Mouse (Mus musculus) hindbrain, embryonic 11.5 days (tissue): ENCODE measurements around the gene Klf13. TPM values are rescaled to one million over a fixed set of nuclear protein-coding genes. Genes with fewer than 3 reads are reported as not detected.

Experiments used
- ATAC-seq: fragments of 200-750 bp; cut with Nextera tagmentation; 2 replicates; pipeline ENCODE4 v1.8.0; 2017; ENCODE audit warnings: mild to moderate bottlenecking, moderate TSS enrichment, moderate library complexity; ENCODE audit not compliant: low FRiP score
- DNase-seq: peaks from one replicate; pipeline ENCODE4 v3.0.0-alpha.2; 2015; ENCODE audit warnings: low spot score
- H3K27ac ChIP-seq: fragments of 300-500 bp; sonication (generic); 2 replicates; pipeline ENCODE4 v1.5.1; 2014; ENCODE audit warnings: mild to moderate bottlenecking, low read depth, low read length
- H3K27me3 ChIP-seq: fragments of 300-500 bp; sonication (generic); 2 replicates; pipeline ENCODE4 v1.6.1; 2014; ENCODE audit warnings: mild to moderate bottlenecking, low read length, moderate library complexity, mixed read lengths; ENCODE audit not compliant: control insufficient read depth, insufficient read depth
- H3K36me3 ChIP-seq: fragments of 300-500 bp; sonication (generic); 2 replicates; pipeline ENCODE4 v1.6.1; 2014; ENCODE audit warnings: mild to moderate bottlenecking, low read length, moderate library complexity, mixed read lengths; ENCODE audit not compliant: control insufficient read depth, insufficient read depth
- H3K4me1 ChIP-seq: fragments of 300-500 bp; sonication (generic); replicated peaks from 2 replicates; pipeline ENCODE4 v1.6.1; 2014; ENCODE audit warnings: low read length, mixed read lengths; ENCODE audit not compliant: control insufficient read depth, insufficient read depth
- H3K4me2 ChIP-seq: fragments of 300-500 bp; sonication (generic); replicated peaks from 2 replicates; pipeline ENCODE4 v1.6.1; 2014; ENCODE audit warnings: mild to moderate bottlenecking, low read depth, low read length
- H3K4me3 ChIP-seq: fragments of 300-500 bp; sonication (generic); 2 replicates; pipeline ENCODE4 v1.5.1; 2014; ENCODE audit warnings: low read depth, low read length
- H3K9ac ChIP-seq: fragments of 300-500 bp; sonication (generic); 2 replicates; pipeline ENCODE4 v1.6.1; 2014; ENCODE audit warnings: low read depth, low read length
- H3K9me3 ChIP-seq: fragments of 300-500 bp; sonication (generic); 2 replicates; pipeline ENCODE4 v1.6.1; 2016; ENCODE audit warnings: low read length; ENCODE audit not compliant: control insufficient read depth
- WGBS: fragments of 180-500 bp; shearing (Covaris S2); extraction: QIAGEN DNeasy Blood & Tissue Kit; methylation state at CpG from one replicate; pipeline ENCODE4 v1.1.7; 2014; 5-methylcytosine and 5-hydroxymethylcytosine counted together
- polyA plus RNA-seq: library from polyadenylated mRNA; unstranded; fragments of >200 nt; fragmentation: Nextera tagmentation; extraction: Ambion mirVana; gene quantifications from 2 replicates; pipeline ENCODE4 v1.2.1, GENCODE M21; 2014

The Klf13 gene
- polyA plus RNA-seq, 1 experiment from 2014 or later: 35.4 TPM

GRCm38 (mm10) chr7:63940321-63940720 lies 1.6 kb upstream of the Klf13 start:
- WGBS: 91% methylated on average over 5 of the region's 5 CpGs
- H3K4me3 ChIP-seq: no peak overlapping the region
- no peaks in the 10 kb centered on the region; the same call in 1 of the 2 replicates for H3K27me3 ChIP-seq
- H3K9ac ChIP-seq: no peak overlapping the region
- H3K4me1 ChIP-seq: peaks cover 5% of the 10 kb centered on the region
- ATAC-seq (no peak), DNase-seq (no peak)
- H3K27ac ChIP-seq: no peak overlapping the region
- no peaks in the 10 kb centered on the region for H3K9me3 ChIP-seq
- H3K36me3 ChIP-seq: no peaks in the 10 kb centered on the region
- no peak overlapping the region for H3K4me2 ChIP-seq

- Histone ChIP-seq H3K9ac (peak overlapping the region; percentile 74), H3K4me3 (peak overlapping the region; percentile 95), H3K4me2 (peak overlapping the region; percentile 89), H3K27me3 (no peaks in the 10 kb centered on the region; the same call in 1 of the 2 replicates), H3K36me3 (no peaks in the 10 kb centered on the region), H3K4me1 (peaks cover 5% of the 10 kb centered on the region), H3K27ac (peak overlapping the region; percentile 93), H3K9me3 (no peaks in the 10 kb centered on the region)
- under 1% methylated on average over 38 of the region's 39 CpGs for WGBS
- no peak for DNase-seq
- peak; percentile 61 for ATAC-seq
Measured at GRCm38 (mm10) chr7:63939397-63939951, 759 bp upstream of the Klf13 start.

- Histone ChIP-seq H3K4me2 (peak overlapping the region; percentile 88), H3K4me1 (peaks cover 5% of the 10 kb centered on the region), H3K27ac (peak overlapping the region; percentile 91), H3K36me3 (no peaks in the 10 kb centered on the region), H3K9me3 (no peaks in the 10 kb centered on the region), H3K4me3 (peak overlapping the region; percentile 95), H3K9ac (peak overlapping the region; percentile 97), H3K27me3 (no peaks in the 10 kb centered on the region; the same call in 1 of the 2 replicates)
- under 1% methylated on average over 86 of the region's 121 CpGs for WGBS
- DNase-seq: no peak
- ATAC-seq: peak; percentile 20; the same call in 1 of the 2 replicates
Measured at GRCm38 (mm10) chr7:63938066-63938913, 425 bp downstream of the Klf13 start.

- under 1% methylated on average over 67 of the region's 88 CpGs for WGBS
Measured at GRCm38 (mm10) chr7:63937236-63938065, 1.3 kb downstream of the Klf13 start.

GRCm38 (mm10) chr7:63936986-63937235 lies 1.8 kb downstream of the Klf13 start:
- no peak for ATAC-seq
- H3K9ac ChIP-seq: peak overlapping the region; percentile 97
- H3K4me1 ChIP-seq: peaks cover 5% of the 10 kb centered on the region
- H3K27ac ChIP-seq: peak overlapping the region; percentile 91
- DNase-seq: no peak
- no peaks in the 10 kb centered on the region for H3K36me3 ChIP-seq
- H3K4me3 ChIP-seq: peak overlapping the region; percentile 95
- peak overlapping the region; percentile 88 for H3K4me2 ChIP-seq
- H3K27me3 ChIP-seq: no peaks in the 10 kb centered on the region; the same call in 1 of the 2 replicates
- 0% methylated on average over 11 of the region's 11 CpGs for WGBS
- H3K9me3 ChIP-seq: no peaks in the 10 kb centered on the region

More at GRCm38 (mm10) chr7:63937236-63938065, 1.3 kb downstream of the Klf13 start:
- peak overlapping the region; percentile 91 for H3K27ac ChIP-seq
- H3K4me1 ChIP-seq: peaks cover 5% of the 10 kb centered on the region
- no peaks in the 10 kb centered on the region for H3K9me3 ChIP-seq
- H3K9ac ChIP-seq: peak overlapping the region; percentile 97
- DNase-seq (peak; percentile 84), ATAC-seq (peak; percentile 15)
- peak overlapping the region; percentile 88 for H3K4me2 ChIP-seq
- H3K4me3 ChIP-seq: peak overlapping the region; percentile 95
- no peaks in the 10 kb centered on the region for H3K36me3 ChIP-seq
- H3K27me3 ChIP-seq: no peaks in the 10 kb centered on the region; the same call in 1 of the 2 replicates

GRCm38 (mm10) chr7:63936188-63936985 lies 2.3 kb downstream of the Klf13 start:
- under 1% methylated on average over 34 of the region's 34 CpGs for WGBS
- DNase-seq (peak; percentile 67), ATAC-seq (no peak)
- H3K4me2 ChIP-seq: peak overlapping the region; percentile 88
- peaks cover 5% of the 10 kb centered on the region for H3K4me1 ChIP-seq
- no peaks in the 10 kb centered on the region for H3K36me3 ChIP-seq
- no peaks in the 10 kb centered on the region; the same call in 1 of the 2 replicates for H3K27me3 ChIP-seq
- H3K9ac ChIP-seq: peak overlapping the region; percentile 97
- H3K9me3 ChIP-seq: no peaks in the 10 kb centered on the region
- peak overlapping the region; percentile 95 for H3K4me3 ChIP-seq
- H3K27ac ChIP-seq: no peak overlapping the region

GRCm38 (mm10) chr7:63935809-63936187 lies 2.9 kb downstream of the Klf13 start:
- DNase-seq (no peak), ATAC-seq (no peak)
- no peaks in the 10 kb centered on the region; the same call in 1 of the 2 replicates for H3K27me3 ChIP-seq
- 23% methylated on average over 8 of the region's 8 CpGs for WGBS
- H3K4me2 ChIP-seq: peak overlapping the region; percentile 88
- H3K27ac ChIP-seq: no peak overlapping the region
- peak overlapping the region; percentile 95 for H3K4me3 ChIP-seq
- peaks cover 5% of the 10 kb centered on the region for H3K4me1 ChIP-seq
- no peaks in the 10 kb centered on the region for H3K9me3 ChIP-seq
- peak overlapping the region; percentile 97 for H3K9ac ChIP-seq
- no peaks in the 10 kb centered on the region for H3K36me3 ChIP-seq

- H3K27ac ChIP-seq: no peak overlapping the region
- H3K27me3 ChIP-seq: no peaks in the 10 kb centered on the region
- H3K4me1 ChIP-seq: no peaks in the 10 kb centered on the region; the same call in none of the 2 replicates
- H3K9ac ChIP-seq: no peak overlapping the region
- 58% methylated on average over 1 of the region's 1 CpGs for WGBS
- H3K4me3 ChIP-seq: no peak overlapping the region
- H3K9me3 ChIP-seq: no peaks in the 10 kb centered on the region
- no peak overlapping the region for H3K4me2 ChIP-seq
- no peak for DNase-seq
- ATAC-seq: no peak
- no peaks in the 10 kb centered on the region for H3K36me3 ChIP-seq
Measured at GRCm38 (mm10) chr7:63934530-63934929, 4.2 kb downstream of the Klf13 start.
